Mouse (Mus musculus): ENCODE measurements around the gene Dnajb14.

- TF ChIP-seq CTCF (IDR thresholded peaks at IDR 0.05; ENCODE audit: insufficient read depth, low read length) (no peak), POLR2A (IDR thresholded peaks at IDR 0.05; ENCODE audit: borderline replicate concordance, extremely low read depth, low read depth, low read length) (no peak)
Measured at GRCm38 (mm10) chr3:137820688-137821467, 46.6 kb upstream of the Dnajb14 start.
